Mouse (Mus musculus) gastrocnemius, adult 2 months (tissue): Measurements from ENCODE around the gene Suv39h2. TPM values are rescaled to one million over a fixed set of nuclear protein-coding genes. Genes with fewer than 3 reads are reported as not detected.

Experiments used
- DNase-seq: peaks from one replicate; pipeline ENCODE4 v3.0.0; 2022
- H3K27ac ChIP-seq: fragments of 200-600 bp; 2 replicates; pipeline ENCODE4 v1.8.1; 2022; ENCODE audit warnings: mild to moderate bottlenecking
- H3K4me3 ChIP-seq: fragments of 200-600 bp; 2 replicates; pipeline ENCODE4 v1.8.1; 2022; ENCODE audit warnings: mild to moderate bottlenecking, moderate library complexity
- CTCF ChIP-seq: fragments of 200-600 bp; IDR thresholded peaks from 2 replicates; pipeline ENCODE4 v1.8.1; 2022; ENCODE audit warnings: antibody characterized with exemption, mild to moderate bottlenecking, moderate library complexity
- intact Hi-C: fragments of 180-260 bp; cut with DNase I; formaldehyde crosslinking; loops from one replicate; pipeline ENCODE4 v1.15.1; 2025
- total RNA-seq, 2 experiments: library from RNA; stranded (reverse); gene quantifications; 2 replicates each; pipeline ENCODE4 v1.2.3; 2021

Gene Suv39h2
- total RNA-seq, 2 experiments from 2014 or later: 0.71 to 1.3 TPM

GRCm38 (mm10) chr2:3415676-3416075 is 59.2 kb downstream of the Suv39h2 start:
- DNase-seq: no peak
- TF ChIP-seq CTCF: no peak
- Histone ChIP-seq H3K27ac (no peak overlapping the region), H3K4me3 (no peak overlapping the region)
- intact Hi-C loops: loop anchor here (5.0 kb wide), 2 partner anchors 128 to 298 kb away; no protein-coding TSS in a partner anchor

- intact Hi-C loops: no loop called here
- TF ChIP-seq CTCF: peak; percentile 78
- DNase-seq: peak; percentile 51
- Histone ChIP-seq H3K4me3 (no peak overlapping the region), H3K27ac (no peak overlapping the region)
These were observed 60.6 kb downstream of the Suv39h2 start for GRCm38 (mm10) chr2:3414241-3414640.

- intact Hi-C loops: no loop called here
- no peak for TF ChIP-seq CTCF
- Histone ChIP-seq H3K27ac (no peak overlapping the region), H3K4me3 (no peak overlapping the region)
- no peak for DNase-seq
These were observed 67.1 kb downstream of the Suv39h2 start for GRCm38 (mm10) chr2:3407756-3408155.

DNA sequence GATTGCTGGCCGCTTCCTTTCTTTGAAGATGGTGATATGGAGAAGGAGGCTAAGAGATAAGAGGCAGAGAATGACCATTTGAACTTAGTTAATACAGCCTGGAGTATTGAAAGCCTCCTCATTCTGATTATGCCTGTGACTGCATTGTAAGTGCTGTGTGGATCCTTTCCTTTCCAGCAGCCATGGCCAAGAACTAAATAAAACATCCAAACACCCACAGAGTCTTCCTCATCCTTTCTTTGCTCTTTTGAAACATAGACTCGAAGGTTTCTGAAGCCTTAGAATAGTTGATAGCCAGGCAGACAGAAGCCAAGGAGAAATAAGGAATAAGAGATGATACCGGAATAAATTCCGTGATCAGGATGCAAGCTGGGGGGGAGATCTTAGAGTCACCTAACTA is 68.8 kb downstream of the Suv39h2 start:
- H3K4me3 ChIP-seq: no peak overlapping the region
- intact Hi-C loops: no loop called here
- H3K27ac ChIP-seq: no peak overlapping the region
- no peak for DNase-seq
- TF ChIP-seq CTCF: no peak

Other genes with a start within 250 kb of the Suv39h2 start
- gene Nmt2, start 190.8 kb downstream of the Suv39h2 start, total RNA-seq: 10 to 100 TPM; 11.0 to 12.9 TPM
- gene Rpp38, start 142.4 kb downstream of the Suv39h2 start, total RNA-seq: 1 to 10 TPM; 6.8 to 7.3 TPM
- gene Acbd7, start 138.9 kb downstream of the Suv39h2 start, total RNA-seq: under 1 TPM in 1 of 2 experiments, not detected in 1; 0.64 TPM
- not detected for gene Olah, start 77.8 kb downstream of the Suv39h2 start, total RNA-seq
- gene Meig1, start 52.4 kb downstream of the Suv39h2 start, total RNA-seq: not detected
- gene Dclre1c, start 50.9 kb downstream of the Suv39h2 start, total RNA-seq: 1 to 10 TPM; 2.3 to 3.5 TPM
- under 1 TPM; 0.70 to 0.89 TPM for gene Gm45902, start 37.8 kb upstream of the Suv39h2 start, total RNA-seq
- 10 to 100 TPM in 1 of 2 experiments, 1 to 10 TPM in 1; 9.4 to 12.0 TPM for gene Hspa14, start 37.8 kb upstream of the Suv39h2 start, total RNA-seq
- gene Cdnf, start 38.0 kb upstream of the Suv39h2 start, total RNA-seq: 10 to 100 TPM; 41.3 to 46.6 TPM
- gene Fam107b, start 95.5 kb upstream of the Suv39h2 start, total RNA-seq: 1 to 10 TPM; 1.3 to 4.3 TPM